Mouse (Mus musculus): Measurements from ENCODE around the gene P2rx1. TPM values are rescaled to one million over a fixed set of nuclear protein-coding genes. Genes with fewer than 3 reads are reported as not detected.
A peak's percentile ranks its signal among the peaks of the same experiment; 100 is the strongest.

P2rx1 gene
- polyA plus RNA-seq, 1 experiment from 2014 or later = 5.6 TPM

DNA sequence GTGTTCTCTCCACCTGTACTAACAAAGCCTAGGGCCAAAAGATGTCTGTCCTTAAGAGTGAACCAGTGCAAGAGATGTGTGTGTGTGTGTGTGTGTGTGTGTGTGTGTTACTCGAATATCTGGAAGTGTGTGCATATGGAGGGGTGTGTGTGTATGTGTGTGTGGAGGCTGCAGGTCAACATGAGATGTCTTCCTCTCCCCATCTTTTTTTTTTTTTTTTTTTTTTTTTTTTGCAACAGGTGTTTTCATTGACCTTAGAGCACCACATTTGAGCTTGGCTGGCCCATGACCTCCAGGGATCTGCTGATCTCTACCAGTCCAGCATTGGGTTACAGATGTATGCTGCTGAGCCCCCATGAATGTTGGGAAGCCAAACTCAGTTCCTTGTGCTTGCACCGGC lies 2.1 kb upstream of the P2rx1 start:
- Histone ChIP-seq H3K27me3 (ENCODE audit: control insufficient read depth, insufficient read depth, low read length) (no peaks in the 10 kb centered on the region), H3K9ac (ENCODE audit: low read length) (no peak overlapping the region), H3K36me3 (ENCODE audit: control insufficient read depth, insufficient read depth) (no peaks in the 10 kb centered on the region), H3K9me3 (replicated peaks; ENCODE audit: control insufficient read depth, low read length) (no peaks in the 10 kb centered on the region), H3K27ac (ENCODE audit: low read length) (no peak overlapping the region), H3K4me1 (ENCODE audit: control insufficient read depth, insufficient read depth, low read length) (peaks cover 19% of the 10 kb centered on the region), H3K4me2 (ENCODE audit: low read depth, low read length) (no peak overlapping the region), H3K4me3 (ENCODE audit: low read length) (no peak overlapping the region)
- WGBS = 78% methylated on average over 2 of the region's 2 CpGs
- no peak for ATAC-seq (replicated peaks; ENCODE audit: extremely low read depth, insufficient read depth, low FRiP score)

DNA sequence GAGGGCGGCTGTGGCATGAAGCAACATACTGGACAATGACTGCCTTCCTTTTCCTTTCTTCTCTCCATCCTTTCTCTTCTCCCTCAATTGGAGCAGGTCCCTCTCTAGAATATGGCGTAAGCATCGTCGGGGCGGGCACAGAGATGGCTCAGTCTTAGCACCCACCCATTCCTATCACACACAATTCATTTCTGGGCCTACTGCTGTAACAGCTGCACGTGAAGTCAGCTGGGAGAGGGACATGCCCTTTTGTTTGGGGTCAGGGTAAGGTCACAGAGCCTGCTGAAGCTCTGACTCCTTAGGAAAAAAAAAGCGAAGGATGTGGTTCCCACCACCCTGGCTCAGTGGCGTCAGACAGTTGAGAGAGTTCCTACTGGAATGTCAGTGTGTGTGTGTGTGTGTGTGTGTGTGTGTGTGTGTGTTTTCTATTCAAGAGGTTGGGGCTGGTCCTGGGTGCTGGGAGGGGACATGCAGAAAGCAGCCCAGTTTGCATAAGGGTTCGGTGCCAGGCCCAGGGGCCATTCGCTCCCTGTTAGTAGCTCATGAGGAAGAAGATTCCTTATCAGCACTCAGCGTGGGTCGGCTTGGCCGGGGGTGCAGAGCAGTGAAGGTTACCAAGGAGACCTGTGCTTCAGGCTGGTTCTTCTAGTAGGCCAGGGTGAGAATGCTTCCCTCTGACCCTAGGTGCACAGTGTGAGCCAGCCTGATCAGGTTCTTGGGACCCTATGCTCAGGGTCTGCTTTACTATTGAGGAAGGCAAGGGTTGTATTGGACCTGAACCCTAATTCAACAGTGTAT lies 1.2 kb upstream of the P2rx1 start:
- Histone ChIP-seq H3K9me3 (replicated peaks; ENCODE audit: control insufficient read depth, low read length) (no peaks in the 10 kb centered on the region), H3K36me3 (ENCODE audit: control insufficient read depth, insufficient read depth) (no peaks in the 10 kb centered on the region), H3K27me3 (ENCODE audit: control insufficient read depth, insufficient read depth, low read length) (no peaks in the 10 kb centered on the region), H3K4me3 (ENCODE audit: low read length) (no peak overlapping the region), H3K4me2 (ENCODE audit: low read depth, low read length) (no peak overlapping the region), H3K4me1 (ENCODE audit: control insufficient read depth, insufficient read depth, low read length) (peaks cover 17% of the 10 kb centered on the region), H3K9ac (ENCODE audit: low read length) (no peak overlapping the region), H3K27ac (ENCODE audit: low read length) (no peak overlapping the region)
- WGBS = 58% methylated on average over 13 of the region's 13 CpGs
- no peak for ATAC-seq (replicated peaks; ENCODE audit: extremely low read depth, insufficient read depth, low FRiP score)

DNA sequence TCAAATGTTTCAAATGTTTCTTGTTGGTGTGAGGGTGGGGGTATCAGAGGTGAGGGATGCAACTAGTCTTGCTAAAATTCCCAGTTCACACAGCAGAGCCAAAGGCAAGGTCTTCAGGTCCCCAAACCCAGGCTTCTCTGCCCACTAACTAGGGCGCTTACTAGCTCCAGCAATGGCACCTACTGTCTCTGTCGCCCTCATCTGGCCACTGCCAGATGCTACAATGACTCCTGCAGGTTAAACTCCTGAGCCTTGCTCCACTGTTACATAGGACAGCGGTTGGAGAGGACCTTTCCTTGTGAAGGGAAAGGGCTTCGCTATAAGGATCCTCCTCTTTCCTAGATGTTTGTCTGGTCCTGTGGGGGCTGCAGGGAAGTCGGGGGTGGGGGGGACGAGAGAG lies 2.1 kb downstream of the P2rx1 start:
- Histone ChIP-seq H3K4me2 (ENCODE audit: low read depth, low read length) (no peak overlapping the region), H3K36me3 (ENCODE audit: control insufficient read depth, insufficient read depth) (no peaks in the 10 kb centered on the region), H3K4me3 (ENCODE audit: low read length) (no peak overlapping the region), H3K27ac (ENCODE audit: low read length) (no peak overlapping the region), H3K4me1 (ENCODE audit: control insufficient read depth, insufficient read depth, low read length) (peaks cover 18% of the 10 kb centered on the region), H3K9me3 (replicated peaks; ENCODE audit: control insufficient read depth, low read length) (no peaks in the 10 kb centered on the region), H3K9ac (ENCODE audit: low read length) (no peak overlapping the region), H3K27me3 (ENCODE audit: control insufficient read depth, insufficient read depth, low read length) (no peaks in the 10 kb centered on the region)
- ATAC-seq (replicated peaks; ENCODE audit: extremely low read depth, insufficient read depth, low FRiP score) = no peak
- WGBS = 11% methylated on average over 6 of the region's 6 CpGs

DNA sequence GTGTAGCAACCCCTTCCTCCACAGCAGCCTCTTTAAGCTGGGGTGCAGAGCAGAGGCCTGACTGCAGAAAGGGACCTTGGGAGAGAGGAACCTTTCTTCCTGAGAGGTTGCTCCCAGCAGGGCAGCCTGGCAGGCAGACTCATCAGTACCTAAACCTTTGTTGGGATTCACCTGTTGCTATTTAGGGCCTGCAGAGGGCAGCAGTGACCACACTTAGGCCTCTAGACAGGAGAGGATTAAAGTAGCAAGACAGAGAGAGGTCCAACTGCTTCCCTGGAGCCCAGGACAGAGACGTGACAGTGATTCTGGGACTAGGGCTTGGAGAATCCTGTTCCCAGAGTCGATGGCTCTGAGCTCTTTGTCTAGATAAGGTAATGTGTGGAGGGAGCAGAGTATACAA lies 7.5 kb downstream of the P2rx1 start:
- H3K27me3 ChIP-seq (ENCODE audit: control insufficient read depth, insufficient read depth, low read length) = peaks cover 8% of the 10 kb centered on the region; the same call in 1 of the 2 replicates
- 0 out of 2 replicates have a peak overlapping the region, but pooled peaks have one; percentile 39 for H3K9ac ChIP-seq (ENCODE audit: low read length)
- no peak overlapping the region for H3K4me2 ChIP-seq (ENCODE audit: low read depth, low read length)
- WGBS = 2% methylated on average over 2 of the region's 2 CpGs
- H3K27ac ChIP-seq (ENCODE audit: low read length) = peak overlapping the region; percentile 56
- H3K4me1 ChIP-seq (ENCODE audit: control insufficient read depth, insufficient read depth, low read length) = peaks cover 23% of the 10 kb centered on the region
- H3K9me3 ChIP-seq (replicated peaks; ENCODE audit: control insufficient read depth, low read length) = no peaks in the 10 kb centered on the region
- ATAC-seq (replicated peaks; ENCODE audit: extremely low read depth, insufficient read depth, low FRiP score) = peak; percentile 62
- H3K36me3 ChIP-seq (ENCODE audit: control insufficient read depth, insufficient read depth) = no peaks in the 10 kb centered on the region
- no peak overlapping the region for H3K4me3 ChIP-seq (ENCODE audit: low read length)

- H3K4me3 ChIP-seq (ENCODE audit: low read length) = no peak overlapping the region
- no peaks in the 10 kb centered on the region for H3K36me3 ChIP-seq (ENCODE audit: control insufficient read depth, insufficient read depth)
- no peak overlapping the region for H3K4me2 ChIP-seq (ENCODE audit: low read depth, low read length)
- no peak for ATAC-seq (replicated peaks; ENCODE audit: extremely low read depth, insufficient read depth, low FRiP score)
- H3K4me1 ChIP-seq (ENCODE audit: control insufficient read depth, insufficient read depth, low read length) = peaks cover 23% of the 10 kb centered on the region
- H3K27ac ChIP-seq (ENCODE audit: low read length) = no peak overlapping the region
- 45% methylated on average over 3 of the region's 3 CpGs for WGBS
- H3K9ac ChIP-seq (ENCODE audit: low read length) = no peak overlapping the region
- no peaks in the 10 kb centered on the region for H3K9me3 ChIP-seq (replicated peaks; ENCODE audit: control insufficient read depth, low read length)
- peaks cover 8% of the 10 kb centered on the region; the same call in 1 of the 2 replicates for H3K27me3 ChIP-seq (ENCODE audit: control insufficient read depth, insufficient read depth, low read length)
These were observed 8.2 kb downstream of the P2rx1 start for GRCm38 (mm10) chr11:73007113-73007512.

DNA sequence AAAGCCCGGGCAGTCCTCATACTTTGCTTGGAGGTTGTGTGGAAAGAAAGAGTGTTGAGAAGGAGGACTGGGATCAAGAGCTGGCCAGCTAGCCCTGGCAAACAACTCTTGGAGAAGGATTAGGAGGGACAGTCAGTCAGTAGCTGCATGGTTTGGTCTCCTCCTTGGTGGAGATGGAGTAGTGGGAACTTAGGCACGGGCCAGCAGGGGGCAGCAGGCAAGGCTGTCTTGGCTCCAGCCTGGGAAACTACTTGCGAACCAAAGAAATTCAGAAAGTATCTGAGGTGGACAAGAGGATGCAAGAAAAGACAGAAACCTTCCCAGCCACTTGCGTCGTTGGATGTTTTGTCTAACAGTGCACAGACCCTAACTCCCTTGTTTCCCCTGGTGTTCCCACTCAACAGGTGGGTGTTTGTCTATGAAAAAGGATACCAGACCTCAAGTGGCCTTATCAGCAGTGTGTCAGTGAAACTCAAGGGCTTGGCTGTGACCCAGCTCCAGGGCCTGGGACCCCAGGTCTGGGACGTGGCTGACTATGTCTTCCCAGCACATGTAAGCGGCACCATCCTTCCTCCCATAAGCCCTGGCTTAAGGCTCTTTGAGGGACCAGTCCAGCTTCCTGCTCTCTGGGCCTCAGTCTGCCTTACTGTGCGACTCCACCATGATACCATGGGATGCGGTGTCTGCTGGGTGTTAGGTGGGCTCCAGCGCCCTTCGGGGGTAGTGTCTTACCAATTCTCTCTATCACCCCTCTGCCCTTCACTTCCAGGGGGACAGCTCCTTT lies 9.0 kb downstream of the P2rx1 start:
- Histone ChIP-seq H3K27me3 (ENCODE audit: control insufficient read depth, insufficient read depth, low read length) (peaks cover 8% of the 10 kb centered on the region; the same call in 1 of the 2 replicates), H3K9me3 (replicated peaks; ENCODE audit: control insufficient read depth, low read length) (no peaks in the 10 kb centered on the region), H3K4me2 (ENCODE audit: low read depth, low read length) (no peak overlapping the region), H3K27ac (ENCODE audit: low read length) (0 out of 2 replicates have a peak overlapping the region, but pooled peaks have one; percentile 9), H3K4me1 (ENCODE audit: control insufficient read depth, insufficient read depth, low read length) (peaks cover 23% of the 10 kb centered on the region), H3K4me3 (ENCODE audit: low read length) (no peak overlapping the region), H3K9ac (ENCODE audit: low read length) (no peak overlapping the region), H3K36me3 (ENCODE audit: control insufficient read depth, insufficient read depth) (no peaks in the 10 kb centered on the region)
- 0 out of 2 replicates have a peak, but pooled peaks have one; percentile 26 for ATAC-seq (replicated peaks; ENCODE audit: extremely low read depth, insufficient read depth, low FRiP score)
- WGBS = 45% methylated on average over 11 of the region's 11 CpGs

GRCm38 (mm10) chr11:73008826-73009225 lies 9.9 kb downstream of the P2rx1 start:
- Histone ChIP-seq H3K27ac (ENCODE audit: low read length) (no peak overlapping the region), H3K4me2 (ENCODE audit: low read depth, low read length) (no peak overlapping the region), H3K4me1 (ENCODE audit: control insufficient read depth, insufficient read depth, low read length) (peaks cover 23% of the 10 kb centered on the region), H3K9ac (ENCODE audit: low read length) (no peak overlapping the region), H3K27me3 (ENCODE audit: control insufficient read depth, insufficient read depth, low read length) (peaks cover 8% of the 10 kb centered on the region; the same call in 1 of the 2 replicates), H3K4me3 (ENCODE audit: low read length) (no peak overlapping the region), H3K36me3 (ENCODE audit: control insufficient read depth, insufficient read depth) (no peaks in the 10 kb centered on the region), H3K9me3 (replicated peaks; ENCODE audit: control insufficient read depth, low read length) (no peaks in the 10 kb centered on the region)
- 0 out of 2 replicates have a peak, but pooled peaks have one; percentile 19 for ATAC-seq (replicated peaks; ENCODE audit: extremely low read depth, insufficient read depth, low FRiP score)
- 73% methylated on average over 2 of the region's 2 CpGs for WGBS

GRCm38 (mm10) chr11:73009531-73010274 lies 10.8 kb downstream of the P2rx1 start:
- H3K27me3 ChIP-seq (ENCODE audit: control insufficient read depth, insufficient read depth, low read length) = peaks cover 8% of the 10 kb centered on the region; the same call in 1 of the 2 replicates

More at GRCm38 (mm10) chr11:73009531-73010274, 10.8 kb downstream of the P2rx1 start:
- H3K9ac ChIP-seq (ENCODE audit: low read length) = 0 out of 2 replicates have a peak overlapping the region, but pooled peaks have one; percentile 8
- peaks cover 24% of the 10 kb centered on the region for H3K4me1 ChIP-seq (ENCODE audit: control insufficient read depth, insufficient read depth, low read length)
- no peaks in the 10 kb centered on the region for H3K36me3 ChIP-seq (ENCODE audit: control insufficient read depth, insufficient read depth)
- H3K4me2 ChIP-seq (ENCODE audit: low read depth, low read length) = no peak overlapping the region; the same call in 1 of the 2 replicates
- WGBS = 62% methylated on average over 13 of the region's 13 CpGs
- peak overlapping the region; percentile 12; the same call in 1 of the 2 replicates for H3K4me3 ChIP-seq (ENCODE audit: low read length)
- H3K27ac ChIP-seq (ENCODE audit: low read length) = no peak overlapping the region; the same call in 1 of the 2 replicates
- no peak for ATAC-seq (replicated peaks; ENCODE audit: extremely low read depth, insufficient read depth, low FRiP score)
- no peaks in the 10 kb centered on the region for H3K9me3 ChIP-seq (replicated peaks; ENCODE audit: control insufficient read depth, low read length)
